Mouse (Mus musculus) left cerebral cortex, postnatal 4 days (tissue): ENCODE results near the gene Trnau1ap. TPM values are rescaled to one million over a fixed set of nuclear protein-coding genes. Genes with fewer than 3 reads are reported as not detected.

Experiments
- DNase-seq: peaks from one replicate; pipeline ENCODE4 v3.0.0-alpha.2; 2022
- intact Hi-C: fragments of 180-260 bp; cut with DNase I; formaldehyde crosslinking; loops from one replicate; pipeline ENCODE4 v1.15.1; 2025
- total RNA-seq, 2 experiments: library from RNA; stranded (reverse); gene quantifications; 2 replicates each; pipeline ENCODE4 v1.2.3; 2021

Gene Trnau1ap
- 10 to 100 TPM; 40.9 to 47.2 TPM for total RNA-seq

DNA sequence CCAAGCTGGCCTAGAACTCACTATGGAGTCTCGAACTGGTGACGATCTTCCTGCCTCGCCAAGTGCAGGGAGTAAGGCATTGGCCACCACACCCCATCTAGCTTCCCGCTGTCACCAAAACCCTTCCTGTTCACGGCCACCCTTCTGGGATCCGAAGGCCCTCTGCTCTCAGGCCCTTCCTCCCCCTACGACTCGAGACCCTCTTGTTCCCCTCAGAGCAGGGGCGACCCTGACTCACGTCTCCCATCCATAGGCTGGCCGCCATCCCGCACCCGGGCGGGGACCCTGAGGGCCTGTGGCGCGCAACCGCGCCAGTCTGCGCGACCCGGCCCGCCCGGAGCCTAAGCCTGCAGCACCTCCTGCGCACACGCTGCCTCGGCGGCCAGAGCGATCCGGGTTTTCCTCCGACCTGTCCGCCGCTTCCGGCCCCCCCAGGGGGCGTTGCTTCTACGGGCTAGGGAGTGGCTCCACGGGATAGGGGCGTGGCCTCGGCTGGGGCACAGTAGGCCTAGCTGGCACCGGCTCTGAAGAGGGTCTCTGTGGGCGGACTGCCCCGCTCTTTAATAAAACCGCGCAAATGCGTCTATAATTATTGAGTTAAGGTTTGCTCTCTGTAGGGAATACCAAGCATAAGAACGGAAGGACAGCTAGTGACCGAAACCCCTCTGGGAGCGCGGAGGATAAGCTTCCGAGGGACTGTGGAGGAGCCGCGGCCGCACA lies at the start of gene Trnau1ap:
Gene Trnau1ap (minus strand): TSS at position 424 of the 720 bp plus-strand sequence.
- intact Hi-C loops, result no loop called here
- peak; percentile 93 for DNase-seq

DNA sequence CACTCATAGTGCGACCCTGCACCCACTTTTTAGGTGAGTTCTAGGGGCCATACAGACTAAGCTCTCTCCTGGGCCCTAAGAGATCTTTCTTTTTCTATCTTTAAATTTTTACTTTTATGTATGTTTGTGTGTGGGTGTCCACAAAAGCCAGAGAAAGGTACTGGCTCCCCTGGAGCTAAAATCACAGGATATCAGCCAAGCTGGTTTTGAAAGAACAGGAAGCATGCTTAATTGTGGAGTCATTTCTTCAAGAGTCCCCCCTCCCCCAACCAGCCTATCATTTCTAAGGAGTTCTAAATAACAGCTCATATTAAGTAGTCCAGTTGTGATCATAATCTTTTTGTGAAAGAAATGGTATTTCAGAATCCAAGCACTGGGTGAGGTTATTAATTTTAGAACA lies 44.5 kb upstream of the Trnau1ap start:
- intact Hi-C loops, result no loop called here
- no peak for DNase-seq

DNA sequence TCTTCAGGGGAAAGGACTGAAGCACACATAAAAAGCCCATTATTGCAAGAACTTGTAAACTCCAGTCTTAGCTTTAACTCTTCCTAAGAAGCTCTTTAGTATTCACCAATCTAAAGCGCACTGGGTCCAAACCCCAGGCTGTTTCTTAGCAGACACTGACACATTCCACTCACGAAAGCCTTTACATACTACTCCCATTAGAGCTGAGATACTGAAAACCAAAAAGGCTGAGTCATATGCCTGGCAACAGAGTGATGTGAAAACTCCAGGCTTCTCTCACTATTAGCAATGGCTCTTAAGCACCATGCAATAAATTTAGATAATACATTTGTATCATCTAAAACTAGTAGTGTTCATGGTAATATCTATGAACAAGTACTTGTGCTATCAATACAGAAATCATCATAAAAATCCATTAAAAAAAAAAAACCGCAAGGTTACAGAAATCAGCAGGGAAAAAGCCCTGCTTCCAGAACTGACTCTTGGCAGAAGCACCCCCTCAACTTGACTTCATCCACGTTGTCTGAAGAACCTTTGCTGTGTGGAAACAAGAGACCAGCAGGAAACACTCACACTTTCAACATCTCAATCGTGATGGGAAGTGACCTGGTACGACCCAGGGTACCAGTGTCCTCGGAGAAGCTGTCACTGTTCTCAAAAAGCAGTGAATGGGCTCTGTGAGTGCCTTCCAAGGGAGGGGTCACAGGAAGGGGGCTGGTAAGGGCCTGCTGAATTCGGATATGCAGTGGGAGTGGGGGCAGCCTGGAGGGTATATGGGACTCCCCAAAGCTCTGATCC lies 40.8 kb upstream of the Trnau1ap start:
- intact Hi-C loops, result no loop called here
- no peak for DNase-seq

DNA sequence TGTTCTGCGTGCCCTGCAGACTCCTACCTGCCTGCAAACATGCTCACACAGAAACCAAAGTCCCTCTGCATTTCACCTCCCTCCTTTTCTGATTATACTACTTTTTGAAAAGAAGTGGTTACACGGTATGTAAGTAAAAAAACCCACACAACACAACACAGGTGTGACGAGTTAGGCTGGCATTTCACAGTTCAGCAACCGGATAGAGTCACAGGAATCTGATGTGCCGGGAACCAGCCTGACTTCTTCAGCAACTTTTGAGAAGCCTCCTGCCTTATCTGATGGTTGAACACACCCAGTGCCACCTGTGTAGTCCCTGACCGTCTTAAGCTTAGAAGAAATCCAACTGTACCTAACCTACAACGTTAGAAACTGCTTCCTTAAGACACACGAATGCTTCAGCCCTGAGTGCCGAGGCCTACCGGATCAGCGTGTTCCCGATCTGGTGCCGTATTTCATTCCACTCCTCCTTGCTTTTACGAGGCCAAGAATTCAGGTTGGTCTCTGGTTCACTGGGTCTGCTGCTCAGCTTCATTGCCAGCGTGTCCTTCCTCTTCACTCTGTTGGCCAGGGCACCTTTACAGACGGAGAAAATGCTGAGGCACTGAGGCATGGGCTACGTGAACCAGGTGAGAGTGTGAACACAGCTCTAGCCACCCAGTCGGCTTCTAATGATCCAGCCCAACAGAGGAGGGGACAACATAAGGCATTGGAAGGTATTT lies 38.3 kb upstream of the Trnau1ap start:
- no peak for DNase-seq

DNA sequence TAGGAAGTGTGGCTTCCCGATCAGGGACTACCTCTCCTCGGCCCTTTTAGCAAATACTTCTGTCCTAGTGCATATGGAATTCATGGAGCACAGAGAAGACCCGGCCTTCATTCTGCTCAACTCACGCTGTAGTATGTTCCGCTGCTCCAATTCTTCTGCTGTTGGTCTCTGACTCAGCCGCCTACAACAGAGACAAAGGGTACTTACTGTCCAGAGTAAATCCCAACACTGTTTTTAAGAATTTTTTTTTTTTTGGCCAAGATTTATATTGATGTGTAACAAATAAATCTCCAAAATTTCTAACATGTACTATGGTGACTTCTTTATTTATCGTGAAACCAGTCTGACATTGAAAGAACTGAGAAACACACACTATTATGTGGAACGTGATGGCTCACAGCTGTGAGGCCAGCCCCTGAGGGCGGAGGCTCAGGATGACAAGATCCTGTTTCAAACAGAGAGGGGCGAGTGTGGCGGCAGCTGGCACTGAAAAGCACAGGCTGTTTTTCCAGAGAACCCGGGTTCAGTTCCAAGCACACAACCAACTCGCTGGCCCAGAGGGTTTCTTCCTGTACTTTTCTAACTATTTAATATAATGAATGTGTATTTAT lies 36.2 kb upstream of the Trnau1ap start:
- intact Hi-C loops, result no loop called here
- no peak for DNase-seq

More for the DNA sequence above, 38.3 kb upstream of the Trnau1ap start:
- intact Hi-C loops, result no loop called here

DNA sequence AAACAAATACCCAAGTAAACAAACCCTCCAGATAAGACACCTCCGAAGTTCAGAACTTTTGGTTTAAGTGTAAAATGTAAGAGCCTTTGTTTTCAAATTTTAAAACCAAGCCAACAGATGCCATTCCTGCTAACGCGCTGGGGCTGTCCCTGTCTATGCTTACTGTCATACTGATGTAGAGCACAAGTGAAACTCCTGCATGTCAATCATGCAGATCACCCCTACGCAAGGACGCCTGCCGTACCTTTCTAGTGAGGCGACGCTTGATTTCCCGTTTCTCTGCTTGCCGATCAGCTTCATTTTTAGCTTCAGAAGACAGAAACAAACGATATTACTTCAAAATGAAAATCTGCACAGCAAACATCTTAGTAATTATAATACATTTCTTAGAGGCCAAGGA lies 34.1 kb upstream of the Trnau1ap start:
- no peak for DNase-seq
- intact Hi-C loops, result no loop called here

DNA sequence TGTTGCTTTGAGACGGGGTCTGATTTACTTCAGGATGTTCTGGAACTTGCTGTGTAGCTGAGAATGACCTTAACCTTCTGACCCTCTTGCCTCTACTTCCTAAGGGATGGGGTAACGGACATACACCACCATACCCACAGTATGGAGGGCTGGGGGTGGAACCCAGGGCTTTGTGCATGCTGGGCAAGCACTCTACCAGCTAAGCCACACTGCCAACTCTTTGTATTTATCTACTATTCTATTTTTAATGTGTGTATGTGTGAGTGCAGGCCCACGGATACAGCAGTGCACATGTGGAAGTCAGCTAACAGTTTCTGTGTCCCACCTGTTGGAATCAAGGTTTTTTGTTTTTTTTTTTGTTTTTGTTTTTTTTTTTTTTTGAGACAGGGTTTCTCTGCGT lies 30.2 kb upstream of the Trnau1ap start:
- intact Hi-C loops, result no loop called here
- no peak for DNase-seq

DNA sequence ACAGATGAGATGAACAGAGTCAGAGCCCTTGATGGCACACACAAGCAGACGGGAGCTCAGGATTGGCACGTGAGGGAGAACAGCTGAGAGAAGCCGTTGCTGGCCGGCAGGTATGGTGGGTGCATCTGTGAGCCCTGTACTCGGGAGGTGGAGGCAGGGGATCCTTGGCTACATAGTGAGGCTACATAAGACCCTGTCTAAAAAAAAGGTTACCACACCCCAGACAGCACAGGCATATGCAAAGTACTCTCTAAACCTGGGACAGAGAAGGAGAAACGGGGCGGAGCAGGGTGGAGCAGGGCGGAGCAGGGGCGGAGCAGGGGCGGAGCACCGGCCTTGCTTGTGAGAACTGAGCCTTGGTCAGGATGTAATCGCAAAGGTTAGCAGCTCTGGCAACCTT lies 26.8 kb upstream of the Trnau1ap start:
- DNase-seq, result no peak
- intact Hi-C loops, result no loop called here

DNA sequence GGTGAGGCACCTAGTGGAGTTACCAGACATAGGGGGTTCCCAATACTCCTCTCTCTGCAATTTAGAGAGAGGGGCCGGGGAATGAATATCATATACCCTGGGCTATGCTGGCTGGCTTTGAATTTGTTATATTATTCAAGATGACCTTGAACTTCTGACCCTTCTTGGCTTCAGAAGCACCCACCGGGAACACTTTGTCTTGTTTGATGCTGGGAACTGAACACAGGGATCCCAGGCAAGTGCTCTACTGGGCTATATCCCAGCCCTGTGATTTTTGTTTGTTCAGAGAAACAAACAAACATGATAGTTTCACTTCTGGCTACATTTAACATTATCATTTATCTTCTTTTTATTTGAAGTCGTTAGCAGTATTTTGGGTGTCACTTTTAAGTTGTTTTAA lies 26.1 kb upstream of the Trnau1ap start:
- intact Hi-C loops, result no loop called here
- DNase-seq, result no peak

DNA sequence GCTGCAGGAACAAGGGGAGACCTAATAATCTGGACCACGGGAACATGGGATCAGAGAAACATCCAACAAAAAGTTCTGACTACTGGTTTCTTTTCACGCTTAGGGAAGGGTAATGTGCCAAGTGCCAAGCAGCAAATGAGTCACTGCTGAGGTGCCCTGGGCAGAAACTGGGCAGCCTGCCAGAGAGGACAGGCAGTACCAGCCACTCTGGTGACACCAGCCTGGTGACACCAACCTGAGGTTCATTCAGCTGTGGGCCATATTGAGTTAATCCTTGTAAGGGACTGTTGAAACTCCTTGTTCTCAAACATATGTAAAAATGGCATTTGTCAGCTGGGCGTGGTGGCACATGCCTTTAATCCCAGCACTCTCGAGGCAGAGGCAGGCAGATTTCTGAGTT lies 25.2 kb upstream of the Trnau1ap start:
- intact Hi-C loops, result no loop called here
- peak; percentile 22 for DNase-seq

DNA sequence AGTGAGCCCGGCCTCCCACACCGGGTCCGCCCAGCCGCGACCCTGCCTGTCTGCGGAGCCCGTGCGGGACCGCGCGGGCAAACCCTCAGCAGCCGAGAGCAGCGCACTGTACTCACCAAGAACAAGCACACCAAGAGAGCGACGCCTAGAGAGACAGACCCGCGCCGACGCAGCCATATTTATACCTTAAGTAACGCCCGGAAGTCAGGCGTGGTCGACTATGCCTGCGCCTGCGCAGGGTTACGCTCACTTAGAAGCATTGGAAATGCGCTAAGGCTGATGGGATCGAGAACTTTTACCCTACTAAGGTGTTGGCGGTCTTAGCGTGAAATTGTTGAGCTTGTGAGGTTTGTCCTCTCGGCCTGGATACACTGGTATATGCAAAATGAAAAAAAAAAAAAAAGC lies 24.1 kb upstream of the Trnau1ap start, which contains the start of gene Rcc1:
Gene Rcc1 (minus strand): TSS at position 125 of the 405 bp plus-strand sequence.
- intact Hi-C loops, result no loop called here
- peak; percentile 87 for DNase-seq

DNA sequence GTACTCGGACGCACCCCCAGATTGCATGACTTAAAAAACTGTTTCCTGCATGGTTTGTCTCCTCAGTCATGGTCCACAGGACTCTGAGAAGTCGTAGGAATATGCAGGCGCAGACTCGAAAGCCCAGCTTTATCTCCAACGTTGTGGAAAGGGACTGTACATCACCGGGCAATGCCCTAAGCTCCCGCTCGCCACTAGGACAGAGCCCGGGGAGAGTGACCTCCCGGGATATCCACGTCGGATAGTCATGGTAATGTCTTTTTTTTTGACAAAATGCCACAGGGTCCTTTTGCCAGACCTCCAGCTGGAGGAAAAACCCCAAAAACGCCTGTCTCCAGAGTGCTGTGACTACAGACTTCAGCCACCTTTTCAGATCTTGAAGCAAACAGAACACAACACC lies 23.4 kb upstream of the Trnau1ap start:
- DNase-seq, result peak; percentile 20
- intact Hi-C loops, result no loop called here

DNA sequence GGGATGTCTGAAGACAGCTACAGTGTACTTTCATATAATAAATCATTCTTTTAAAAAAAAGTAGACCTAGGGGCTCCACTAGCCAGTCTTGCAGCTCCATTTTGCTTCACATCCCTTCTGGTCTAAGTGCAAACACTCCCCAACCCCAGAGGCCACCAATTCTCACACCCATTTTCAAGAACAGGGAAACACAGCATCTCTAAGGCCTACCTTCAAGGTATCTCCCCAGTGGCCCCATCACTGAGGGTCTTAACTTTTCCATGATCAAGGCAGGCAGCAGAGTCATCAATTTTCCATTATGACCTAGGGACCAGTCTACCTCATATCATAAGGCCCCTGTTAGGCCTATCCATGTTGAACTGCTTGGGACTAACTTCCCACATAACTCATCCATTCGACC lies 22.1 kb upstream of the Trnau1ap start:
- intact Hi-C loops, result no loop called here
- DNase-seq, result no peak

DNA sequence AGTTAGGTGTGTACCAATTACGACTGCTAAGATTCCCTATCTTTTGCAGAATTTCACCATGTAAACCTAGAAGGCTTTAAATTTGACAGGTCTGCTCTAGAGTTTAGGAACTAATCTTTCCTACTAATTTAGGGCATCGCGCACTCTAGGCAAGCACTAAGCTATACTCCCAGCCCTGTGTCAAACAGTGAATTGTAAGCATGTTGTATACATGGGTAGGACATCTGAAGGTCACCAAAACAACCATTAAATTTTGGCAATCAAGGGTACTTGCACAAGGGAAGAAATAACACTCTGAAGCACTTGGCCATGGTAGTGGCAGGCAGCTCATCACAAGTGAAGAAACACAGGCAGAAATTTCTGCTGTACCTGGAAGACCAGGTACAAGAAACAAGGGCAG lies 21.5 kb upstream of the Trnau1ap start:
- intact Hi-C loops, result no loop called here
- DNase-seq, result no peak

DNA sequence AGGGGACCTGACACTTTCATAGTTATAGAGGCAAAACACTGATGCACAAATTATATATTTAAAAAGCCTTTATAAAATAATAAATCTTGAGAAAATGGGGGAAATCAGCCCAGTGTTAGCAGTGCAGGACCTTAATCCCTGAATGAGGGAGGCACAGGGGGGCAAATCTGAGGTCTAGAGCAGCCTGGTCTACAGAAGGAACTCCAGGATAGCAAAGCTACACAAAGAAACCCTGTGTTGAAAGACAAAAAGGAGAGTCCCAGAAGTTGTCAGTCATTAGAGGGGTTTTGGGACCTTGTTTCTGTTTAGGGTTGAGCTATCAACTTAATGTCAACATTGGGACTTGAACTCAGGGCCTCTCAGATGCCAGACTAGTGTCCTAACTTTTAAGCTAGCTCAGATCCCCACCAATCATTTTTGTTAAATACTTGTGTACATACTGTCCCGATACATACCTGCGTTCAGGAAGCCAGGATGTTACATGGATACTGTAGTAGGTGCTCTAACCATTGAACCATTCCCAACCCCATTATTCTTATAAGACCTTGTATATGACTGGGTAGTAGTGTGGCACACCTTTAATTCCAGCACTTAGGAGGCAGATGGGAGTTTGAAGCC lies 20.9 kb upstream of the Trnau1ap start:
- DNase-seq, result no peak
- intact Hi-C loops, result no loop called here

DNA sequence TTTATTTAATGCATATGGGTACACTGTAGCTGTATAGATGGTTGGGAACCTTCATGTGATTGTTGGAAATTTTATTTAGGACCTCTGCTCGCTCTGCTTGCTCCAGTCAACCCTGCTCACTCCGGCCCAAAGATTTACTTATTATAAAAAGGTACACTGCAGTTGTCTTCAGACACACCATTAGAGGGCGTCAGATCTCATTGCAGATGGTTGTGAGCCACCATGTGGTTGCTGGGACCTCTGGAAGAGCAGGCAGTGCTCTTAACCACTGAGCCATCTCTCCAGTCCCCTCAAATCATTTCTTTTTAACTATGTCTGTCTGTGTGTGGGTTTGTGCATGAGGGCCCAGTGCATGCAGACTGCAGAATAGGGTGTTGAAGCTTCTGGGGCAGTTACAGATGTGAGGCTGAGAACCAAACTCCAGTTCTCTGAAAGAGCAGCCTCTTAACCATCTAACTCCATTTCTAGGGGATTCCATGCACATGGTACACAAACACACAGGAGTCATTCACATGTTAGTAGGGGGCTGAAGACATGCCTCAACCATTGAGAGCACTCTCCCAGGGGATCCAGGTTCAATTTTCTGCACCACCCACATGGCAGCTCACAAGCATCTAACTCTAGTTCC lies 20.3 kb upstream of the Trnau1ap start:
- intact Hi-C loops, result loop anchor here (10.0 kb wide), 1 partner anchor 55 kb away; no protein-coding TSS in a partner anchor
- no peak for DNase-seq

DNA sequence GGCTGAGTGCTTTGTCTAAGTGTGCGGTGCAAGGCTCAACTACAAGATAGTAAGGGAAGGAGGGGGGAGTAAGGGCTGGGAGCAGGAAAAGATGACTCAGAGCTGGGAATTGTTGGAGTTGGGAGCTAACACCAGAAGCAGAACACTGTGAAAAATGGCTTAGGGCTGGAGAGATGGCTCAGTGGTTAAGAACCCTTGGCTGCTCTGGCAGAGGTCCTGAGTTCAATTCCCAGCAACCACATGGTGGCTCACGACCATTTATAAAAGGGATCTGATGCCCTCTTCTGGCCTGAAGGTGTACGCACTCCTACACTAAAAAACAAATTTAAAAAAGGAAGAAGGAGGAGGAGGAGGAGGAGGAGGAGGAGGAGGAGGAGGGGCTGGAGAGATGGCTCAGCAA lies 17.3 kb upstream of the Trnau1ap start:
- intact Hi-C loops, result loop anchor here (10.0 kb wide), 1 partner anchor 52 kb away; no protein-coding TSS in a partner anchor
- no peak for DNase-seq

DNA sequence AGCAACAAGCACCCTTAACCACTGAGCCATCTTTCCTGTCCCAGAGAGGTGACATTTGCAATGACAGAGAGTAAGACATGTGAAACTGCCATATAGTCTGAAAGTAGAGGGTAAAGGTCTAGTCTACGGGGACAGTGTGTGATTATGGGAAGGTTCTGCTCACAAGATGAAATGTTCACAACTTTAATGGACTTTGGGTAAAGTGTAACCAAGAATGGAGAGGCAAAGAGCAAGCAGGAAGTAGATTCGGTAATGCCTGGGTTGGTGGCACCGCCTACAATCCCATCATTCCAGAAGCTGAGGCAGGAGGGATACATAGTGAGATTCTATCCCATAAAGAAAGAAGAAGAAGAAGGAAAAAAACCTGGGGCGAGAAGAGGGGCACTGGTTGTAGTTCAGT lies 16.9 kb upstream of the Trnau1ap start:
- no peak for DNase-seq
- intact Hi-C loops, result loop anchor here (10.0 kb wide), 1 partner anchor 51 kb away; no protein-coding TSS in a partner anchor

DNA sequence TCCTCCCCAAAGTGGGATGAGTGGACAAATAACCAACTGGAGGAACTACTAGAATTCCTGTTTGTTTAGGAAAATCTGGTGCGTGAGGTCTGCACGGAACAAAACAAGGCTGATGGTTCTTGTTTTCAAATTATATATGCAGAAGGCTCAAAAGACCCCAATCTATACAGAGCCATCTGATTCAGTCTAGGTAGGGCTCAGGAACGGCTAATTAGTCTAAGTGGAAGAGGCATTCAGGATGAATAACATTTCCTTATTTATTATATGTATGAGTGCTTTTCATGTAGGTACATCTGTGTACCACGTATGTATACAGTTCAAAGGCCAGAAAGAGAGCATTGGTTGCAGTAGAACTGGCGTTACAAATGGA lies 16.5 kb upstream of the Trnau1ap start:
- DNase-seq, result no peak
- intact Hi-C loops, result loop anchor here (10.0 kb wide), 1 partner anchor 51 kb away; no protein-coding TSS in a partner anchor
